Mouse (Mus musculus): Measurements from ENCODE around the gene Cyb5r3. TPM values are rescaled to one million over a fixed set of nuclear protein-coding genes. Genes with fewer than 3 reads are reported as not detected.

Cyb5r3 gene
- total RNA-seq, 2 experiments from 2014 or later: 58.4 to 63.1 TPM

GRCm38 (mm10) chr15:83168875-83169771, 3.3 kb downstream of the Cyb5r3 start:
- intact Hi-C loops (cut with DNase I): no loop called here
- H3K27ac ChIP-seq: no peak overlapping the region
- no peak for TF ChIP-seq CTCF (IDR thresholded peaks at IDR 0.05)
- DNase-seq (ENCODE audit: extremely low spot score in 1 of 2, low spot score in 2 of 2): no peak
- H3K4me3 ChIP-seq: no peak overlapping the region

- TF ChIP-seq CTCF (IDR thresholded peaks at IDR 0.05): no peak
- DNase-seq (ENCODE audit: extremely low spot score in 1 of 2, low spot score in 2 of 2): no peak
- Histone ChIP-seq H3K27ac (no peak overlapping the region), H3K4me3 (no peak overlapping the region)
- intact Hi-C loops (cut with DNase I): no loop called here
Observed at GRCm38 (mm10) chr15:83168311-83168710, 4.1 kb downstream of the Cyb5r3 start.

DNA sequence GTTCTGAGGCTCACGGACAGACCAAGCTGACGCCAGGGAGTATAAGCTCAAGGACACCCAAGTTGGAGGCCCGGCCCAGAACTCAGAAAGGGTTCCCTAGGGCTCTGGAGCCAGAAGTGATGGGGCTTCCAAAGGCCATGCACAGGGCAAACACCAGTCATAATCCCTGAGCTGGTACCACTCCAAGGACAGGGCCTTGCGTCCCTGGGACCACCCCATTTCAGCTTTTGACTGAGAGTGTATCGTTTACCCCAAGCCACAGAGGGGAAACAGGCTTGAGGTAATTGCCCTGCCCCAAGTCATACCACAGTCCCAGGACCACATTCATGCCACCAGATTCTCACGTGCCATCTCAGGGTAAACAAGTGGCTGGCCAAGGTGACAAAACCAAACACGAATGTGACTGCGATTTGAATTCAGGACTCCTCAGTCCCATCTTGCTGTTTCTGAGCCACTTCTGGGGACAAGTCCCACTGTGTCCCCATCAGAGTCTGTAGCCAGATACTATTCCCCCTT, 4.8 kb downstream of the Cyb5r3 start:
- DNase-seq (ENCODE audit: extremely low spot score in 1 of 2, low spot score in 2 of 2): no peak
- Histone ChIP-seq H3K4me3 (no peak overlapping the region), H3K27ac (no peak overlapping the region)
- no peak for TF ChIP-seq CTCF (IDR thresholded peaks at IDR 0.05)
- intact Hi-C loops (cut with DNase I): no loop called here

DNA sequence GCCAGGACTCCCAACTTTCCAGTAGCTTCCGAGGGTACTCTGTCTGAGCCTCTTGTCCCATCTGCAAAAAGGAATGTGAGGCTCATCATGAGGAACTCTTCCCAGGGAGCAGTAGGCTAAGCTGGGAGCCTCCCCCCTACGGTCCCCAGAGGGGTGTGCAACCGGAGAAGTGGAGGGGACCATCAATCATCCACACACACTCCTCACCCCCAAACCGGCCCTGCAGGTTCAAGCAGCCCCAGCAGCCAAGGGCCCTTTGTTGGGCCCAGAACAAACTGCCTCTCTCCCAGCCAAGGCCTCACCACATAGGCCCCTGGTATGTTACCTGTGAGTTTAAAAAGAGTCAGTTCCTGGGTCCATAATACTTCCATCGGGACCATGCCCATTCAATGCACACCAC, 5.3 kb downstream of the Cyb5r3 start:
- intact Hi-C loops (cut with DNase I): no loop called here
- no peak for DNase-seq (ENCODE audit: extremely low spot score in 1 of 2, low spot score in 2 of 2)
- Histone ChIP-seq H3K4me3 (no peak overlapping the region), H3K27ac (no peak overlapping the region)
- no peak for TF ChIP-seq CTCF (IDR thresholded peaks at IDR 0.05)

DNA sequence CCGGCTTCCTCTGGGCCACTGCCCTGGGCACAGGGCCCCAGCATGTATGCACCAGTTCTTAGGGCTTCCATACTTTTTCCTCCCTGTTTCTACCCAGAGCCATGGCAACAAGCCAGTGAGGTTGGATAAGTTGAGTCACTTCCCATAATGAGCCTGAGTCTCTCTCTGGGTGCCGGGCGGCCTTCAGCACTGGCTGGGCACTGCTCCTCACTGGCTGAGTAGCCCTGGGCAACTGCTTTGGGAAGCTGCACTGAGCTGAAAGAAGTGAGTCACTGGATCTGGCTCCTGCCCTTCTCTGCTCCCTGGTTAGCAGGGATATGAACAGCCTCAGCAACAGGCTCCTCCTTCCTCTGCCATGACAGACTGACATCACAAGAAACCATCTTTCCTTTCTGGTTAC, 5.8 kb downstream of the Cyb5r3 start:
- DNase-seq (ENCODE audit: extremely low spot score in 1 of 2, low spot score in 2 of 2): no peak
- no peak for TF ChIP-seq CTCF (IDR thresholded peaks at IDR 0.05)

GRCm38 (mm10) chr15:83165526-83166315, 6.7 kb downstream of the Cyb5r3 start:
- Histone ChIP-seq H3K27ac (no peak overlapping the region), H3K4me3 (no peak overlapping the region)
- intact Hi-C loops (cut with DNase I): no loop called here
- no peak for TF ChIP-seq CTCF (IDR thresholded peaks at IDR 0.05)
- DNase-seq (ENCODE audit: extremely low spot score in 1 of 2, low spot score in 2 of 2): no peak

More for the DNA sequence above, 5.8 kb downstream of the Cyb5r3 start:
- intact Hi-C loops (cut with DNase I): no loop called here
- Histone ChIP-seq H3K4me3 (no peak overlapping the region), H3K27ac (no peak overlapping the region)

- intact Hi-C loops (cut with DNase I): no loop called here
- no peak for DNase-seq (ENCODE audit: extremely low spot score in 1 of 2, low spot score in 2 of 2)
- TF ChIP-seq CTCF (IDR thresholded peaks at IDR 0.05): no peak
- no peak overlapping the region for H3K27ac ChIP-seq
- H3K4me3 ChIP-seq: no peak overlapping the region
Observed at GRCm38 (mm10) chr15:83164971-83165471, 7.4 kb downstream of the Cyb5r3 start.

DNA sequence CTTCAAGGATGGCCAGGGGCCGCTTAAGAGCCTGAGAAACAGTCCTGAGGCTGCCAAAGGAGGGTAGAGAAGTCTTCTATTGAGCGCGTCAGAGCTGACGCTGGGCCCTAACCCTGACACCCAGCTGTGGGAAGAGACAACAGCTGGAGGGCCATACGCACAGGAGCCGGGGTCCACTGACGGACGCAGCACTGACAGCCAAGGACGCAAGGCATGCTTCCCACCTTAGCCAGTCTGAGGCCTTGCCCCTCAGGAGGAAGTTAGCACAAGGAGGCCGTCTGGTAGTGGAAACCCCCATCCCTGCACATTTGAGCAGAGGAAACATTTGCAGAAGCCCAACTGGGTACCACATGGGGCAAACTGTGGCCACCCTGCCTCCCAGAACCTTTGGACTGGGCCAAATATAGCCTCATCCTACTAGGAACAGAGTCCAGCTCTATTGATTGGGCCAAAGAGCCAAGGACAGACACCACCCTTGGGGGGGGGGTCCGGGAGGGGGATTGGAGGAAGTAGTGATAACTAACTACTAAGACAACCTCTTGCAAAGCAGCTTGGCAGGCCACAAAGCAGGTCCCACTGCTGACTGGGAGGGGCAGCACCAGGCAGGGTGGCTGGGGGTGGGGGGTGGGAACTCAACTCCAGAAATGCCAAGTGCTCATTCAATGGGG, 9.4 kb downstream of the Cyb5r3 start:
- H3K27ac ChIP-seq: no peak overlapping the region
- intact Hi-C loops (cut with DNase I): no loop called here
- H3K4me3 ChIP-seq: no peak overlapping the region
- no peak for DNase-seq (ENCODE audit: extremely low spot score in 1 of 2, low spot score in 2 of 2)
- TF ChIP-seq CTCF (IDR thresholded peaks at IDR 0.05): no peak

DNA sequence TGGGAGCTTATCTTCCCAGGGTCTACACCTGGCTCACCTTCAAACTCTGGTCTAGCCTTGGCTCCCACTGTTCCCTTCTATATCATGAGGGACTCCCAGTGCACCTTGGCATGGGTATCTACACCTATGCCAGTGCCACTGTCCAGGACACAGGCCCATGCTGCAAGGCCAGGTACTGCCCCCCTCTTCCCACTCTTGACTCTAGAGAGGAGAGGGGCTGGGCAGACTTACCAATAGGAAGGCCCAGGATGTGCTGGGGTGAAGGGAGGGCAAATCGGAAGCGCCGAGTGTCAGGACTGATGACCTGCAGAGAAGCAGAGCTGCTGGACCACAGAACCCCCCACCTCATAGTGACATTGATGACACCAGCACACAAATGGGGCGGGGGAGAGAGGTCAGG, 10.4 kb downstream of the Cyb5r3 start:
- no peak for DNase-seq (ENCODE audit: extremely low spot score in 1 of 2, low spot score in 2 of 2)
- no peak for TF ChIP-seq CTCF (IDR thresholded peaks at IDR 0.05)
- intact Hi-C loops (cut with DNase I): no loop called here
- Histone ChIP-seq H3K4me3 (no peak overlapping the region), H3K27ac (no peak overlapping the region)

DNA sequence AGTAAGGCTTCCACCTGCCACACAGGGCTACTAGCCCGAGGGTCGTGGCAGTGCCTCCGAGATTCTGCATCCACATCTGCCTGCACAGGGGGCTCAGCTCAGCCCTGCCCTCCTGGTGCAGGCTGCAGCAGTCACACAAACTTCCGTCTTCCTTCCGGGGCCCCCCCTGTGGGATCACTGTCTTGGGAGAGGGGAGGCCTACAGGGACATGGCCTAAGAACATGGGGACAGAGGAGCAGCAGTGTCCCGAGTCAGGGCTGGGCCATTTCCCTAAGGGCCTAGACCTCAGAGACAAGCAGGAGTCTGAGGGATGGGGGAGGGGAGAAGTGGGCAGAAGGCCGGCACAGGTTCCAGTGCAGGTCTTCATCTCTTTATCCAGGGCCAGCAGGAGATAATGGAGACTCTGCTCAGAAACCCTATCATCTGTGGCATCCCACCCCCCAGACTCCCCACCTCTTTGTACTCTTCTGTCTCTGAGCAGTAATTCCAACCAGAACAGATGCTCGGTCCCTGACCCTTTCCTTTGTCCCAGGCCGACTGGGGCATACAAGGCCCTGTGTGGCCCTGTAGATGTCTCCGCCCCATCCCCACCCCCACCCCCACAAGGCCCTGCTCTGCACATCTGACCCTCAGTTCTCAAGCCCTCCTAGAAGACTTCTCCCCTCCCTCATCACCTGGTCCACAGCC, 11.2 kb downstream of the Cyb5r3 start:
- intact Hi-C loops (cut with DNase I): no loop called here
- Histone ChIP-seq H3K27ac (no peak overlapping the region), H3K4me3 (no peak overlapping the region)
- DNase-seq (ENCODE audit: extremely low spot score in 1 of 2, low spot score in 2 of 2): no peak
- no peak for TF ChIP-seq CTCF (IDR thresholded peaks at IDR 0.05)

- TF ChIP-seq CTCF (IDR thresholded peaks at IDR 0.05): no peak
- intact Hi-C loops (cut with DNase I): no loop called here
- DNase-seq (ENCODE audit: extremely low spot score in 1 of 2, low spot score in 2 of 2): no peak
- no peak overlapping the region for H3K27ac ChIP-seq
- no peak overlapping the region for H3K4me3 ChIP-seq
Observed at GRCm38 (mm10) chr15:83160561-83160960, 11.8 kb downstream of the Cyb5r3 start.
